Comparison of ENCODE assay signal across 7 mouse cellular contexts in the genomic region with DNA sequence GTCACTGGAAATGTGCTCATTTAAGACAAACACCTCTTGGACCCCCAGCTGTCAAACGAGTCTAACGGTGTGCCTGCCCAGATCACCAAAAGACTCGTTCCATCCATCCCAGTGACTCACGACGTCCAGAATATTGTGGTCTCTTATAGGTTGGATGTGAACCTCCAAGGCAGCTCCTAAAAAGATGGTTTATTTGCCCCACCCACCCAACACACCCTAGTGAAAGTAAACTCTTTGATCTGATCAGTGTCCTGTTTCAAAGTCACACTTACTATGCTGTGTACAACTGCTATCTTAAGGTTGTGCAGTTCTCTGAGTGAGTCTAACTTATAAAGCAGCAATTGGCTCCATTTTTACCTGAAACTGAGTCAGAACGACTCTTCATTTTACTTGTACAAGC. TPM values are rescaled to one million over a fixed set of nuclear protein-coding genes. Genes with fewer than 3 reads are reported as not detected.
DNase-seq lines count a peak whose midpoint lies in the region; ATAC-seq and TF ChIP-seq lines count a peak whose summit lies in the region.

No protein-coding gene starts in this region.

- 0 out of 2 replicates have a peak, but pooled peaks cover under 1% of the 10 kb centered on the region for H3K36me3 ChIP-seq in lung, postnatal 0 days (ENCODE audit: insufficient read depth, low read length)
- H3K36me3 ChIP-seq in limb, embryonic 15.5 days, result peaks cover 24% of the 10 kb centered on the region
- H3K36me3 ChIP-seq in stomach, embryonic 16.5 days (ENCODE audit: control insufficient read depth, insufficient read depth, low read length), result 0 out of 2 replicates have a peak, but pooled peaks cover 5% of the 10 kb centered on the region

- TF ChIP-seq EP300 in lung, postnatal 0 days (IDR thresholded peaks at IDR 0.05), result no peak

- H3K27ac ChIP-seq in lung, postnatal 0 days (ENCODE audit: low read length), result peak overlapping the region; percentile 32; the same call in 1 of the 2 replicates
- peak overlapping the region; percentile 91 for H3K27ac ChIP-seq in limb, embryonic 15.5 days
- peak overlapping the region; percentile 39 for H3K27ac ChIP-seq in stomach, embryonic 16.5 days (ENCODE audit: low read length)

- no peaks in the 10 kb centered on the region; the same call in 1 of the 2 replicates for H3K4me1 ChIP-seq in lung, postnatal 0 days (ENCODE audit: insufficient read depth, low read depth, low read length)
- H3K4me1 ChIP-seq in limb, embryonic 15.5 days, result 0 out of 2 replicates have a peak, but pooled peaks cover 12% of the 10 kb centered on the region
- peaks cover 6% of the 10 kb centered on the region; the same call in 1 of the 2 replicates for H3K4me1 ChIP-seq in stomach, embryonic 16.5 days (ENCODE audit: control insufficient read depth, insufficient read depth, low read length)

- DNase-seq in lung, postnatal 0 days (ENCODE audit: low spot score), result no peak
- no peak for DNase-seq in lung, postnatal 10 days
- DNase-seq in embryo, embryonic 11 days, result no peak
- no peak for DNase-seq in kidney, postnatal 14 days

- 17% methylated on average over 6 of the region's 6 CpGs for WGBS in lung, postnatal 0 days
- 18% methylated on average over 6 of the region's 6 CpGs for WGBS in limb, embryonic 15.5 days
- 15% methylated on average over 6 of the region's 6 CpGs for WGBS in stomach, embryonic 16.5 days

- no peak for TF ChIP-seq CTCF in lung, postnatal 0 days (IDR thresholded peaks at IDR 0.05)

- peak; percentile 9; the same call in 1 of the 2 replicates for ATAC-seq in lung, postnatal 0 days
- ATAC-seq in erythroblast, adult 5-6 weeks (replicated peaks; ENCODE audit: low FRiP score, poor library complexity, severe bottlenecking), result peak; percentile 38; the same call in 1 of the 2 replicates
- no peak for ATAC-seq in limb, embryonic 15.5 days (ENCODE audit: insufficient number of reproducible peaks, low FRiP score, low TSS enrichment, low read depth)
- ATAC-seq in stomach, embryonic 16.5 days (ENCODE audit: insufficient read depth, low FRiP score), result no peak

- peak overlapping the region; percentile 68 for H3K9ac ChIP-seq in lung, postnatal 0 days (replicated peaks; ENCODE audit: low read depth)
- H3K9ac ChIP-seq in limb, embryonic 15.5 days, result 0 out of 2 replicates have a peak overlapping the region, but pooled peaks have one; percentile 60
- peak overlapping the region; percentile 83 for H3K9ac ChIP-seq in stomach, embryonic 16.5 days (ENCODE audit: low read length)

- H3K9me3 ChIP-seq in lung, postnatal 0 days (ENCODE audit: low read length), result no peaks in the 10 kb centered on the region
- no peaks in the 10 kb centered on the region for H3K9me3 ChIP-seq in limb, embryonic 15.5 days
- H3K9me3 ChIP-seq in stomach, embryonic 16.5 days (replicated peaks; ENCODE audit: control insufficient read depth, low read length), result no peaks in the 10 kb centered on the region

- peak overlapping the region; percentile 91 for H3K4me2 ChIP-seq in lung, postnatal 0 days (replicated peaks; ENCODE audit: low read depth, low read length)
- H3K4me2 ChIP-seq in limb, embryonic 15.5 days, result peak overlapping the region; percentile 59
- peak overlapping the region; percentile 73 for H3K4me2 ChIP-seq in stomach, embryonic 16.5 days (ENCODE audit: low read depth, low read length)

- H3K4me3 ChIP-seq in lung, postnatal 0 days (ENCODE audit: low read depth, low read length), result peak overlapping the region; percentile 81
- peak overlapping the region; percentile 83 for H3K4me3 ChIP-seq in limb, embryonic 15.5 days
- H3K4me3 ChIP-seq in stomach, embryonic 16.5 days (replicated peaks; ENCODE audit: low read length), result peak overlapping the region; percentile 87

- no peaks in the 10 kb centered on the region for H3K27me3 ChIP-seq in lung, postnatal 0 days (replicated peaks; ENCODE audit: insufficient read depth, low read length)
- no peaks in the 10 kb centered on the region for H3K27me3 ChIP-seq in limb, embryonic 15.5 days
- no peaks in the 10 kb centered on the region for H3K27me3 ChIP-seq in stomach, embryonic 16.5 days (ENCODE audit: control insufficient read depth, insufficient read depth, low read length)

RNA-seq across cellular contexts. Expression of a gene that starts 7.2 kb away (rescaled TPM):
- polyA plus RNA-seq in lung, postnatal 0 days (2015; fragmentation: Nextera tagmentation; extraction: Ambion mirVana), result 9.8 and 12.1 TPM in 2 replicates
- total RNA-seq in erythroblast, adult 5-6 weeks (2015; ENCODE audit: low replicate concordance), result 1.0 and 1.9 TPM in 2 replicates
- total RNA-seq in erythroblast, adult 5-6 weeks (2017; ENCODE audit: low replicate concordance), result 4.3 and 8.6 TPM in 2 replicates
- polyA plus RNA-seq in limb, embryonic 15.5 days (2015; fragmentation: Nextera tagmentation; extraction: Ambion mirVana), result 33.8 and 35.2 TPM in 2 replicates
- polyA plus RNA-seq in stomach, embryonic 16.5 days (2015; fragmentation: Nextera tagmentation; extraction: Ambion mirVana), result 33.8 and 42.3 TPM in 2 replicates

RNA-seq across cellular contexts. Expression of a gene that starts 7.3 kb away (rescaled TPM):
- 207 and 233 TPM in 2 replicates for polyA plus RNA-seq in lung, postnatal 0 days (2015; fragmentation: Nextera tagmentation; extraction: Ambion mirVana)
- total RNA-seq in erythroblast, adult 5-6 weeks (2015; ENCODE audit: low replicate concordance), result 35.9 and 40.1 TPM in 2 replicates
- total RNA-seq in erythroblast, adult 5-6 weeks (2017; ENCODE audit: low replicate concordance), result 41.1 and 65.8 TPM in 2 replicates
- 251 and 280 TPM in 2 replicates for polyA plus RNA-seq in limb, embryonic 15.5 days (2015; fragmentation: Nextera tagmentation; extraction: Ambion mirVana)
- 311 and 321 TPM in 2 replicates for polyA plus RNA-seq in stomach, embryonic 16.5 days (2015; fragmentation: Nextera tagmentation; extraction: Ambion mirVana)

RNA-seq across cellular contexts. Expression of a gene that starts 51.9 kb away (rescaled TPM):
- 15.0 and 19.9 TPM in 2 replicates for polyA plus RNA-seq in lung, postnatal 0 days (2015; fragmentation: Nextera tagmentation; extraction: Ambion mirVana)
- 8.5 and 8.6 TPM in 2 replicates for total RNA-seq in erythroblast, adult 5-6 weeks (2015; ENCODE audit: low replicate concordance)
- 6.9 and 15.9 TPM in 2 replicates for total RNA-seq in erythroblast, adult 5-6 weeks (2017; ENCODE audit: low replicate concordance)
- polyA plus RNA-seq in limb, embryonic 15.5 days (2015; fragmentation: Nextera tagmentation; extraction: Ambion mirVana), result 30.8 and 32.2 TPM in 2 replicates
- 33.4 and 34.5 TPM in 2 replicates for polyA plus RNA-seq in stomach, embryonic 16.5 days (2015; fragmentation: Nextera tagmentation; extraction: Ambion mirVana)

Comparison
In these comparisons a context has a peak if more than half of its experiments do, and no peak if none do; other contexts are left out.
1. ATAC-seq: peak in lung, postnatal 0 days (single experiment) and erythroblast, adult 5-6 weeks (single experiment); none in limb, embryonic 15.5 days (single experiment) and stomach, embryonic 16.5 days (single experiment).
2. H3K27ac ChIP-seq: peak in every context shown above with its lines; median percentile 91 in limb, embryonic 15.5 days; 39 in stomach, embryonic 16.5 days; 32 in lung, postnatal 0 days.
3. Peak in every context shown above with its lines, with median percentiles within 50 percentile points of each other: H3K4me2 ChIP-seq, H3K4me3 ChIP-seq and H3K9ac ChIP-seq.